Mouse (Mus musculus) heart, adult 2 months (tissue): ENCODE results near the gene Grm1.

Experiments used
- CTCF ChIP-seq: fragments of 200-600 bp; IDR thresholded peaks from 2 replicates; pipeline ENCODE4 v1.8.1; 2022; ENCODE audit warnings: antibody characterized with exemption, mild to moderate bottlenecking, moderate library complexity
- EP300 ChIP-seq: fragments of 200-500 bp; IDR thresholded peaks from 2 replicates; pipeline ENCODE4 v1.6.1; 2011; ENCODE audit warnings: low read depth, low read length, control low read depth; ENCODE audit not compliant: insufficient read depth

DNA sequence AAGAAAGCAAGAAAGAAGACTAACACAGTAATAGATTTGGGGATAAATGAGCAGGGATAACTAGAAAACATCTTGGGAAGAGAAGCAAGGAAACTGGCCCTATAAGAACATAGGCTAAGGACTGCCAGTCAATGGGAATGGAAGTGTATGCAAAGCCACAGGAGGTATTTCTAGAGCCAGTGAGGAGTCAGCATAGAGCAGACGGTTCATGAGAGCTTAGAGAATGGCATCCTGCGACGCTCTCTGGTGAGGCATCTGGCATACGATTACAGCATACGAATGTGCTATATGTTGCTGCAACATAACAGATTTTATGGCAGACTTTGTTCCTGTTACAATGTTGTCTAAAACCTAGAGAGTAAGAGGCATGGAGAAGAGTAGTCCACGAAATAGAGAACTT is 139.9 kb downstream of the Grm1 start:
- TF ChIP-seq CTCF: no peak
- TF ChIP-seq EP300: no peak
